Mouse (Mus musculus) natural killer cell, adult 2 months (primary cell): Measurements from ENCODE around the gene Prkd2.
A peak's percentile ranks its signal among the peaks of the same experiment; 100 is the strongest.

Source experiments
- DNase-seq, 2 experiments: peaks; one replicate each; pipeline ENCODE4 v3.0.0; 2022; ENCODE audit warnings: low spot score in 2 of 2

Gene Prkd2

GRCm38 (mm10) chr7:16859902-16860651 lies 17.4 kb downstream of the Prkd2 start:
- DNase-seq, result peak; percentile 16 to 58

- DNase-seq, result no peak
Measured at GRCm38 (mm10) chr7:16867488-16867887, 24.8 kb downstream of the Prkd2 start.

GRCm38 (mm10) chr7:16869497-16869896 lies 26.8 kb downstream of the Prkd2 start:
- DNase-seq, result no peak

- no peak for DNase-seq
Measured at GRCm38 (mm10) chr7:16871600-16871999, 28.9 kb downstream of the Prkd2 start.

- DNase-seq, result no peak
Measured at GRCm38 (mm10) chr7:16872478-16872877, 29.8 kb downstream of the Prkd2 start.

GRCm38 (mm10) chr7:16873392-16873791 lies 30.7 kb downstream of the Prkd2 start:
- DNase-seq, result no peak

GRCm38 (mm10) chr7:16874190-16874589 lies 31.5 kb downstream of the Prkd2 start:
- DNase-seq, result peak; percentile 79 to 84

GRCm38 (mm10) chr7:16874756-16875309 lies 32.1 kb downstream of the Prkd2 start:
- DNase-seq, result peak; percentile 99

GRCm38 (mm10) chr7:16875310-16875325 lies 32.4 kb downstream of the Prkd2 start, which contains the start of gene Dact3:
TSS of gene Dact3 (plus strand) at chr7:16875317.
- no peak for DNase-seq

- no peak for DNase-seq
Measured at GRCm38 (mm10) chr7:16875326-16875725, 32.6 kb downstream of the Prkd2 start.

GRCm38 (mm10) chr7:16876006-16876405 lies 33.3 kb downstream of the Prkd2 start:
- no peak for DNase-seq

GRCm38 (mm10) chr7:16876608-16877007 lies 33.9 kb downstream of the Prkd2 start:
- no peak for DNase-seq

- no peak for DNase-seq
Measured at GRCm38 (mm10) chr7:16877717-16878116, 35.0 kb downstream of the Prkd2 start.

- DNase-seq, result no peak
Measured at GRCm38 (mm10) chr7:16879796-16880547, 37.3 kb downstream of the Prkd2 start.

GRCm38 (mm10) chr7:16880615-16881014 lies 37.9 kb downstream of the Prkd2 start:
- DNase-seq, result no peak

GRCm38 (mm10) chr7:16883162-16883561 lies 40.5 kb downstream of the Prkd2 start:
- DNase-seq, result no peak

GRCm38 (mm10) chr7:16884334-16884733 lies 41.6 kb downstream of the Prkd2 start:
- DNase-seq, result no peak

GRCm38 (mm10) chr7:16885271-16885776 lies 42.6 kb downstream of the Prkd2 start:
- DNase-seq, result no peak

- no peak for DNase-seq
Measured at GRCm38 (mm10) chr7:16885905-16886304, 43.2 kb downstream of the Prkd2 start.

GRCm38 (mm10) chr7:16890536-16890935 lies 47.8 kb downstream of the Prkd2 start:
- no peak for DNase-seq

GRCm38 (mm10) chr7:16890944-16891343 lies 48.2 kb downstream of the Prkd2 start:
- no peak for DNase-seq

- peak; percentile 73 to 81 for DNase-seq
Measured at GRCm38 (mm10) chr7:16891641-16892351, 49.1 kb downstream of the Prkd2 start, which contains the start of gene Gng8. TSS of gene Gng8 (plus strand) at chr7:16891786.

- no peak for DNase-seq
Measured at GRCm38 (mm10) chr7:16892352-16892730, 49.6 kb downstream of the Prkd2 start.
